Mouse (Mus musculus) ES-E14 (cell line): ENCODE data around the gene Katnal1. TPM values are rescaled to one million over a fixed set of nuclear protein-coding genes. Genes with fewer than 3 reads are reported as not detected.

Experiments
- DNase-seq: peaks from one replicate; pipeline ENCODE4 v3.0.0-alpha.2; 2013; ENCODE audit warnings: low read depth, low spot score
- H3K27ac ChIP-seq: 2 replicates; pipeline ENCODE4 v1.5.1; 2012; ENCODE audit warnings: low read depth, mild to moderate bottlenecking, low read length, moderate library complexity, mixed read lengths; ENCODE audit not compliant: poor library complexity, insufficient read depth, severe bottlenecking
- H3K36me3 ChIP-seq: 2 replicates; pipeline ENCODE4 v1.6.1; 2012; ENCODE audit warnings: mild to moderate bottlenecking, low read length, moderate library complexity, mixed read lengths; ENCODE audit not compliant: control insufficient read depth, poor library complexity, insufficient read depth, severe bottlenecking
- H3K4me1 ChIP-seq, 2 experiments: fragments of 150-350 bp in 1 of 2; sonication (generic) in 1 of 2; 2 replicates each; pipeline ENCODE4 v1.6.1; 2012; ENCODE audit warnings: low read length in 2 of 2, mild to moderate bottlenecking in 1 of 2, mixed read lengths in 1 of 2; ENCODE audit not compliant: control insufficient read depth in 2 of 2, insufficient read depth in 2 of 2, poor library complexity in 1 of 2
- H3K4me3 ChIP-seq, 2 experiments: fragments of 150-350 bp in 1 of 2; sonication (generic) in 1 of 2; 2 replicates each; pipeline ENCODE4 v1.5.1; 2012; ENCODE audit warnings: low read length in 2 of 2, low read depth in 1 of 2, mild to moderate bottlenecking in 1 of 2, mixed read lengths in 1 of 2; ENCODE audit not compliant: insufficient read depth in 1 of 2, poor library complexity in 1 of 2, severe bottlenecking in 1 of 2
- H3K9ac ChIP-seq: 2 replicates; pipeline ENCODE4 v1.6.1; 2012; ENCODE audit warnings: low read depth, mild to moderate bottlenecking, low read length, mixed read lengths; ENCODE audit not compliant: poor library complexity, insufficient read depth, severe bottlenecking
- H3K9me3 ChIP-seq: fragments of 150-350 bp; sonication (generic); 2 replicates; pipeline ENCODE4 v1.6.1; 2012; ENCODE audit warnings: low read depth, mild to moderate bottlenecking, low read length; ENCODE audit not compliant: control insufficient read depth, insufficient read depth
- CHD2 ChIP-seq: IDR thresholded peaks from 2 replicates; pipeline ENCODE4 v1.6.1; 2014; ENCODE audit warnings: mild to moderate bottlenecking, low read depth, low read length, inconsistent platforms
- HCFC1 ChIP-seq: IDR thresholded peaks from 2 replicates; pipeline ENCODE4 v1.6.1; 2012; ENCODE audit warnings: low read length, inconsistent platforms, borderline replicate concordance; ENCODE audit not compliant: insufficient read depth
- MAFK ChIP-seq: IDR thresholded peaks from 2 replicates; pipeline ENCODE4 v1.6.1; 2014; ENCODE audit warnings: mild to moderate bottlenecking, low read depth, low read length, inconsistent platforms; ENCODE audit not compliant: insufficient read depth
- ZC3H11A ChIP-seq: IDR thresholded peaks from 2 replicates; pipeline ENCODE4 v1.6.1; 2012; ENCODE audit warnings: low read depth, mild to moderate bottlenecking, inconsistent platforms, low read length, borderline replicate concordance
- ZNF384 ChIP-seq: IDR thresholded peaks from 2 replicates; pipeline ENCODE4 v1.6.1; 2012; ENCODE audit warnings: low read depth, low read length, inconsistent platforms
- in situ Hi-C, 2 experiments: fragments of 600-800 bp; cut with MboI; formaldehyde crosslinking; loops; one replicate each; pipeline ENCODE4 v1.15.1; 2025; ENCODE audit warnings: low sequenced_read_pairs in 2 of 2, inconsistent platforms in 1 of 2; ENCODE audit not compliant: unreplicated experiment in 2 of 2
- total RNA-seq: library from RNA; depleted of rRNA; stranded (reverse); fragments of 300-350 nt; gene quantifications from 2 replicates; pipeline ENCODE4 v1.2.3, GENCODE M21; 2012

Katnal1 gene
- total RNA-seq, 1 experiment: 5.8 TPM

- no peak overlapping the region for H3K27ac ChIP-seq
- no peaks in the 10 kb centered on the region for H3K9me3 ChIP-seq
- H3K36me3 ChIP-seq: no peaks in the 10 kb centered on the region
- no peak overlapping the region for H3K9ac ChIP-seq
- H3K4me1 ChIP-seq: peaks cover 0 to 2% of the 10 kb centered on the region in 2 experiments; a peak in 1 of 4 replicates
- no peak overlapping the region for H3K4me3 ChIP-seq
- in situ Hi-C loops: no loop called here
- no peak for TF ChIP-seq ZNF384
- TF ChIP-seq ZC3H11A: no peak
- DNase-seq: no peak
Measured at GRCm38 (mm10) chr5:148947412-148947811, 18.3 kb upstream of the Katnal1 start.

- Histone ChIP-seq H3K4me1 (peaks cover 0 to 2% of the 10 kb centered on the region in 2 experiments; a peak in 1 of 4 replicates), H3K4me3 (no peak overlapping the region), H3K9ac (no peak overlapping the region), H3K9me3 (no peaks in the 10 kb centered on the region), H3K36me3 (no peaks in the 10 kb centered on the region), H3K27ac (no peak overlapping the region)
- DNase-seq: no peak
- in situ Hi-C loops: no loop called here
- no peak for TF ChIP-seq ZNF384
- no peak for TF ChIP-seq HCFC1
- peak; percentile 15; the same call in 1 of the 2 replicates for TF ChIP-seq ZC3H11A
Measured at GRCm38 (mm10) chr5:148946787-148947186, 17.7 kb upstream of the Katnal1 start.

- no peak for DNase-seq
- no peak for TF ChIP-seq ZC3H11A
- TF ChIP-seq ZNF384: no peak
- no peak for TF ChIP-seq HCFC1
- TF ChIP-seq CHD2: no peak
- Histone ChIP-seq H3K4me3 (no peak overlapping the region), H3K4me1 (peaks cover 0 to 2% of the 10 kb centered on the region in 2 experiments; a peak in 1 of 4 replicates), H3K9me3 (no peaks in the 10 kb centered on the region), H3K9ac (no peak overlapping the region), H3K27ac (no peak overlapping the region), H3K36me3 (no peaks in the 10 kb centered on the region)
- in situ Hi-C loops: no loop called here
Measured at GRCm38 (mm10) chr5:148945735-148946134, 16.6 kb upstream of the Katnal1 start.

GRCm38 (mm10) chr5:148944024-148944423 lies 14.9 kb upstream of the Katnal1 start:
- Histone ChIP-seq H3K9me3 (no peaks in the 10 kb centered on the region), H3K36me3 (no peaks in the 10 kb centered on the region), H3K4me1 (no peaks in the 10 kb centered on the region), H3K4me3 (no peak overlapping the region), H3K27ac (no peak overlapping the region), H3K9ac (no peak overlapping the region)
- no peak for DNase-seq
- TF ChIP-seq MAFK: no peak
- no peak for TF ChIP-seq ZNF384
- no peak for TF ChIP-seq HCFC1
- TF ChIP-seq ZC3H11A: no peak
- no peak for TF ChIP-seq CHD2
- in situ Hi-C loops: no loop called here

- Histone ChIP-seq H3K4me1 (peaks cover 0 to 3% of the 10 kb centered on the region in 2 experiments; a peak in 1 of 4 replicates), H3K36me3 (no peaks in the 10 kb centered on the region), H3K27ac (no peak overlapping the region), H3K4me3 (no peak overlapping the region), H3K9ac (peak overlapping the region; percentile 19; the same call in 1 of the 2 replicates), H3K9me3 (no peaks in the 10 kb centered on the region)
- DNase-seq: no peak
- in situ Hi-C loops: no loop called here
- no peak for TF ChIP-seq ZNF384
- no peak for TF ChIP-seq CHD2
Measured at GRCm38 (mm10) chr5:148943444-148943843, 14.3 kb upstream of the Katnal1 start.
